Mouse (Mus musculus) gastrocnemius, adult 2 months (tissue): Measurements from ENCODE around the gene Galr2. TPM values are rescaled to one million over a fixed set of nuclear protein-coding genes. Genes with fewer than 3 reads are reported as not detected.

ENCODE experiments used
- DNase-seq: peaks from one replicate; pipeline ENCODE4 v3.0.0; 2022
- H3K27ac ChIP-seq: fragments of 200-600 bp; 2 replicates; pipeline ENCODE4 v1.8.1; 2022; ENCODE audit warnings: mild to moderate bottlenecking
- H3K4me3 ChIP-seq: fragments of 200-600 bp; 2 replicates; pipeline ENCODE4 v1.8.1; 2022; ENCODE audit warnings: mild to moderate bottlenecking, moderate library complexity
- CTCF ChIP-seq: fragments of 200-600 bp; IDR thresholded peaks from 2 replicates; pipeline ENCODE4 v1.8.1; 2022; ENCODE audit warnings: antibody characterized with exemption, mild to moderate bottlenecking, moderate library complexity
- intact Hi-C: fragments of 180-260 bp; cut with DNase I; formaldehyde crosslinking; loops from one replicate; pipeline ENCODE4 v1.15.1; 2025
- total RNA-seq, 2 experiments: library from RNA; stranded (reverse); gene quantifications; 2 replicates each; pipeline ENCODE4 v1.2.3; 2021

Galr2 gene
- total RNA-seq, 2 experiments from 2014 or later, result 0.33 TPM; not detected in 1

DNA sequence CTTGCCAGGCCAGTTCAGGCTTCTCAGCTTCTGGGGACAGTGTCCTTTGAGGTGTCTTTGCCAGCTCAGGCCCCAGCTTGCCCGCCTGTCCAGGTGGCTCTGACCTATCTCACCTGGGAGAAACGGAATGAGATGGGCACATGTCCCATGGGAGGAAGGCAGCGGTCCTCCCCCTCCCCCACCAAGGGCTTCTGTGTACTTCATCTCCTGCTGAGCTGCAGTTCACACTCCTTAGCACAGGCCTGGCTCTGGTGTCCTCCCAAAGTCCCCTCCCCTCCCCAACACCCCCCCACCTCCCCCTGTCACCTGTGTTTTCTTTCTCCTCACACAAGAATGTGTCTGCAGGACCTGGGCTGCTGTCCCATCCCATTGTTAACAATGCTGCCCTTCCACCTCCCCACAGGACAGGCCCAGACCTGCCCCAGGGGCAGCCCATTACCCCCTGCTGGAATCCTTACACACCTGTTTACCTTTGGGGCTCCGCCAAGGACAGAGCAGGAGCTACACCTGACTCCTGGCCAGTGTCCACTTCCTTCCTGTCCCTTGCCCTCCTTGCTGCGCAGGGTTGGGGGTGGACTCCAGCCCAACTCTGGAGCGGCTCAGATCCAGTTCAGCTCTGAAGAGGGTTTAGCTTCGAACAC lies 46.3 kb downstream of the Galr2 start:
- Histone ChIP-seq H3K4me3 (no peak overlapping the region), H3K27ac (no peak overlapping the region)
- no peak for TF ChIP-seq CTCF
- DNase-seq, result no peak
- intact Hi-C loops, result no loop called here

DNA sequence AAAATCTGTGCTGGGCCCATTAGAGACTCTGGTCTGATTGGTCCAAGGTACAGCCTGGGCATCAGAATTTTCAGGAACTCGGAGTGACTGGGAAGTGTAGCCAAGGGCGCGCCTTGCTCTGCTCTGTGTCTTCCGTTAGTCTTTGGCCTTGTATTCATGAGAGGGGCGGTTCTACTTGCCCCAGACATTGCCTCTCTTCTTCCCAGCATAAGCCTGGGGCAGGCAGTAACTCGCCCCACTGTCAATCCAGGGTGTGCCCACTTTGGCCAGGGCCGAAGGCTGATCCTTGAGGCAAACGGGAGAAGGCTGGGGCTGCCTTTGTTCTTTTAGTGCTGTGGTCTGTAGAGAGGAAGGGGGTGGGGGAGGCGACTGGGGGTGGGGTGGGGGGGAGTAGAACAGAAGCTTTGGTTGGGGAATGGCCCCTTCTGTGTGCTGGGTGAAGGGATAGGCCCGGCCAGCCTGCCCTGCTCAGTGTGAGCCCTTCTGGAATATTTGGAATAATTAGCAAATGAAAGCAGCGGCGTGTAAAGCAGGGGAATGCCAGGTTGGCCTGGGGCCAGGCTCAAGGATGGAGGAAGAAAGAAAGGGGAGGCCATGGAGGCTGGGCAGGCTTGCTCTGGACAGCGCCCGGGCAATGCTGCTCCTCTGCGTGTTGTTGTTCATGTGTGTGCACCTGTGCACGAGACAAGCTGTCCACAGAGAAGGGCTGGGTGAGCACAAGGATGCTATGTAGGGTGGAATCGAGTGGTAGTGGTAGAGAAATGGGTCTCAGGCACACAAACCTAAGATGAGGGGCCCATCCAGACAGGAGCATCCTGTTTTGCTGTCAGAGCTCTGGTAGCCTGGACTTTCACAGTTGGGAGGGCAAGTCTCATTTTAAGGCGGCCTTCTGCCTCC lies 48.8 kb downstream of the Galr2 start:
- Histone ChIP-seq H3K27ac (no peak overlapping the region), H3K4me3 (no peak overlapping the region)
- peak; percentile 20 for DNase-seq
- intact Hi-C loops, result no loop called here
- TF ChIP-seq CTCF, result no peak

DNA sequence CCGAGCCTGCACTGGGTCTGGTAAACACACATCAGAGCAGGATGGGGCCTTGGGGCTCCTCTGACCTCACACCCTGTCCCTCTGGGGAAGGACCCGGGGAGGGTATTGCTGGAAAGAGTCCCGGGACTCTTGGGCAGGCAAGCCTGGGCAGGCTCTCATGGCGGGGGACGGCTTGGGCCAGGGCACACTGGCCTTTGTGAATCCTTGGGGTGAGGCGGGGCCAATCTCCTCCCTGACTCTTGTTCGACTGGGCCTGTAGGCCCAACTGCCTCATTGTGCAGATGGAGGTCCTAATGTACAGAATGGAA lies 49.4 kb downstream of the Galr2 start:
- no peak overlapping the region for H3K4me3 ChIP-seq
- no peak for DNase-seq
- no peak overlapping the region for H3K27ac ChIP-seq
- no peak for TF ChIP-seq CTCF
- intact Hi-C loops, result no loop called here

DNA sequence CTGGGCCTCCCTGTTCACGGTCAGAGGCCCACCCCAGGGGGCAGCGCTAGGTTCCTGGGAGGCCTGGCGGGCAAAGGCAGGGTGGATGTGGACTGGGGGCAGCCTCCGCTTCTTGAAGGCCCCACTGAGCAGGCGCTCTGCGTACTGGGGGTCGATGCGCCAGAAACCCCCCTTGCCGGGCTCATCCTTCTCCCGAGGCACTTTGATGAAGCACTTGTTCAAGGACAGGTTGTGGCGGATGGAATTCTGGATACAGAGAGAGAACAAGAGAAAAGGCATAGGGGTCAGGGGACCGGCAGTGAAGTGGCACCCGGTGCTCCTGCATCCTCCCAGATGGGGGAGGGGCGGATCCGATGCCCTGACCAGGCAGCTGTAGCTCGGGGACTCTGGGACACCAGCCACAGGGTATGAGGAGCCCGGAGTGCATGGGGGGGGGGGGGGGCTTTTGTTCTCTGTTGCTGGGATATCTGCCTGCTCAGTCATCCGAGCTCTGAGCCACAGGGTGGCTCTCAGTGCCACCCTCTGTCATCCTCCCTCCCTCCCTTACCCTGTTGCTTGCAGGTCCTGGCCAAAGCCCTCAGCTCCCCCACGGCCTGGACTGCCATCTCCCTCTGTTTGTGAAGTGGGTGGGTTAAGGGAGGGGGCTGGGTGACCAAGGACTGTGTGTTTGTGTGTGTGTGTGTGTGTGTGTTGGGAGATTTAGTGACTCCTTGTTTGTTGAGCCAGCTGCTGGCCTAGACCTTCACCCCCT lies 51.7 kb downstream of the Galr2 start:
- H3K4me3 ChIP-seq, result no peak overlapping the region
- H3K27ac ChIP-seq, result no peak overlapping the region
- intact Hi-C loops, result no loop called here
- TF ChIP-seq CTCF, result no peak
- DNase-seq, result no peak

DNA sequence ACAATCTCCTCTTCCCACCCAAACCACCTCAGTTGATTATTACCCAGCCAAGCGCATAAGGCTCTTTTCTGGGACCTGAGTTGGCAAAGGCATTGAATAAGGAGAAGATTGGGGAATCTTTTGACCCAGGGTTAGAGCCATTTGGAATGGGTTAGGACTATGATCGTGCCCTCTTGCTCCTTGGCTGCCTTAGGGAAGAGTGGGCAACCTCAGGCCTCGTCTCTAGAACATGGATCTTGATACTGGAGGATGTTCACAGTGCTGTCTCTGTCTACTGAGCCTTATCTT lies 52.2 kb downstream of the Galr2 start:
- TF ChIP-seq CTCF, result no peak
- intact Hi-C loops, result no loop called here
- no peak overlapping the region for H3K4me3 ChIP-seq
- no peak for DNase-seq
- no peak overlapping the region for H3K27ac ChIP-seq

Other genes with a start within 250 kb of the Galr2 start
- gene Unc13d, start 203.0 kb upstream of the Galr2 start, total RNA-seq, result under 1 TPM; 0.13 to 0.50 TPM
- 10 to 100 TPM; 77.2 to 81.8 TPM for gene Wbp2, start 193.9 kb upstream of the Galr2 start, total RNA-seq
- gene Trim47, start 153.7 kb upstream of the Galr2 start, total RNA-seq, result 10 to 100 TPM in 1 of 2 experiments, 1 to 10 TPM in 1; 6.0 to 12.2 TPM
- gene Trim65, start 149.8 kb upstream of the Galr2 start, total RNA-seq, result 1 to 10 TPM; 4.2 to 6.6 TPM
- gene Mrpl38, start 142.1 kb upstream of the Galr2 start, total RNA-seq, result 10 to 100 TPM; 47.5 to 61.5 TPM
- 10 to 100 TPM; 10.5 to 11.5 TPM for gene Fbf1, start 112.8 kb upstream of the Galr2 start, total RNA-seq
- 10 to 100 TPM; 14.3 to 17.1 TPM for gene Ten1, start 82.1 kb upstream of the Galr2 start, total RNA-seq
- gene Acox1, start 81.9 kb upstream of the Galr2 start, total RNA-seq, result 100 to 1,000 TPM in 1 of 2 experiments, 10 to 100 TPM in 1; 79.8 to 118 TPM
- gene Evpl, start 42.9 kb upstream of the Galr2 start, total RNA-seq, result under 1 TPM in 1 of 2 experiments, not detected in 1; 0.14 TPM
- 10 to 100 TPM; 87.7 to 89.2 TPM for gene Srp68, start 6.7 kb upstream of the Galr2 start, total RNA-seq
- 100 to 1,000 TPM in 1 of 2 experiments, 10 to 100 TPM in 1; 74.1 to 106 TPM for gene Exoc7, start 26.3 kb downstream of the Galr2 start, total RNA-seq
- gene Foxj1, start 54.5 kb downstream of the Galr2 start, total RNA-seq, result under 1 TPM in 1 of 2 experiments, not detected in 1; 0.14 TPM
- 10 to 100 TPM; 24.3 to 32.0 TPM for gene Rnf157, start 132.1 kb downstream of the Galr2 start, total RNA-seq
- 10 to 100 TPM; 38.7 to 50.9 TPM for gene Ubald2, start 153.2 kb downstream of the Galr2 start, total RNA-seq
- under 1 TPM in 1 of 2 experiments, not detected in 1; 0.06 TPM for gene Qrich2, start 185.3 kb downstream of the Galr2 start, total RNA-seq
- gene Prpsap1, start 213.3 kb downstream of the Galr2 start, total RNA-seq, result 10 to 100 TPM; 14.2 to 15.1 TPM
- 1 to 10 TPM in 1 of 2 experiments, under 1 TPM in 1; 0.36 to 1.7 TPM for gene Sphk1, start 250.0 kb downstream of the Galr2 start, total RNA-seq